Mouse (Mus musculus): ENCODE data around the gene Atp1a4.
A peak's percentile ranks its signal among the peaks of the same experiment; 100 is the strongest.
"Not testable (repeated sequence)": the region's sequence is repeated elsewhere in the genome, so short reads cannot be mapped to it uniquely, and the experiment has no call there.

The Atp1a4 gene

DNA sequence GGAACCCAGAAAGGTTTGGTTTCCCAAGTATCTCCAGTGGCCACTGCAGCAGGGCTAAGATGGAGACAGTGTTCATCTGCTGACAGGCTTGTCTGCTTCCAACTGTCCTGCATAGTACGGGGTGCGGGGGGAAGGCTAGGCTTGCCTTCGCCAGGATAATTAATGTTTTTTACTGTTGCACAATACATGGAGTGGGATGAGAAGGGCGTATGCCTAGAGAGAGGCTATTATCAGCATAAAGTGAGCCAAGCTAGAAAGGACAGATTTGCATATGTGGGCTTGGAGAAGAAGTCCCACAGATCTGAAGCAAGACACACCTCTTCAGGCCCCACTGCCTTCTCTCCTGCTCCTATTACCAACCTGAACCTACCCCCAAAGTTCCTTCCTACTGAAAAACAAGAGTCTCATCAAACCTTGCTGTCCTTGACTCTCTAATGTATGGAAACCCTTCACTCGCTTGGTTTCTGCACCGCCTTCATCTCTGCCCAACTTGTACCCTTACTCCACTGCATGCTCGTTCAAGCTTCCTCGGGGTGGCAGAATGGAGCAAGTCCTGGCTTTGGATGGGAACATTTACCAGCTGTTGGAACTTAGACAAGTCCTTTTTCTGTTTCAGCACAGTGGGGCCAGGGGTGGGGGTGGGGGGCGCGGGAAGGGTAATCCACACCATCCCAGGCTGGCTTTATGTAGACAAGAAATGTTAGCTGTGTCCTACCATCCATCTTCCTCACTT is 23.5 kb upstream of the Atp1a4 start:
- no peak for DNase-seq (ENCODE audit: low spot score)

DNA sequence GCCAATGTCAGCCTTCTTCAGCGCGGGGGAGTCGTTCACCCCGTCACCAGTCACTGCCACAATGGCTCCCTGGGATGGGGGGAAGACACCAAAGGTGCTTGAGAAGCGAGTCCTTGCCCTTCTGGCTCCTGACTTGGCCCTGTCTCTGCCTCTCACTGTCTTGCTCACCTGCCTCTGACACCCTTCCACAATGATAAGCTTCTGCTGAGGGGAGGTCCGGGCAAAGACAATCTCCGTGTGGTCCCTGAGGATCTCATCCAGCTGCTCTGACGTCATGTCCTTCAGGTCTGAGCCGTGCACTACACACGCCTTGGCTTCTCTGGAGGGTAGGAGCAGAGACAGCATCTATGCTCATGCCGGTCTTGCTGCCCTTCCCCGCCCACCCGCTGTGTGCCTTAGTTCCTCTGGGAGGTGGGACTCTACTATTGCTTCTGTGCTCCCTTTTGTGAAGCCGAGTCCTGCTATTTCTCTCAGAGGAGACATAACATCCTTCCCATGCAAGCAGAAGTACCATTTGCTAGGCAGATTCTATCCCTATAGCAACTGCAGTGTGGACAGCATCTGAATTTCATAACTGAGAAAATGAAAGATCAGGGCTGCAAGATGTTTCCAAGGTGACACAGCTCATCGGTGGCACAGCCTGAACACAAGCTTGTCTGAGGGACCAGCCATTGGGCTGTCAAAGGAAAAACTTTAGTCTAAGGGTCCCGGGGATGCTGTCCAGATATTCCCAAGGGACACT is 21.7 kb upstream of the Atp1a4 start:
- DNase-seq (ENCODE audit: low spot score): no peak

DNA sequence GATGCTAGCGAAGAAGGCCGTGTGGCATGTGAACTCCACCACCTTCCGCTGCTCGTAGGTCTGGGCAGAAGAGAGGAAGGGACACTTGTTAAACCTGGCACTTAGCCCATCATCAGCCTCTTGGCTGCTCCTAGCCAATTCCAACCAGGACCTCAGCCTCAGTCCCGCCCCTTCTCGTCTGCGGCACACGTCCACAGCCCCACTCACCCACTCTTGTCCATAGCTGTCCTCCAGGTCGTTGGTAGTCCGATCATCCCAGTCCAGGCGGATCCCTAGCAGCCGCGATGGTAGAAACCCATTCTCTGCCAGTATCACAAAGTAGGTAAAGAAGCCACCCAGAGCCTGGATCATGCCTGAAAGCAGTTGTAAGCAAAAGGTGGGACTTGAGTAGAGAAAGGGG is 20.1 kb upstream of the Atp1a4 start:
- DNase-seq (ENCODE audit: low spot score): no peak

DNA sequence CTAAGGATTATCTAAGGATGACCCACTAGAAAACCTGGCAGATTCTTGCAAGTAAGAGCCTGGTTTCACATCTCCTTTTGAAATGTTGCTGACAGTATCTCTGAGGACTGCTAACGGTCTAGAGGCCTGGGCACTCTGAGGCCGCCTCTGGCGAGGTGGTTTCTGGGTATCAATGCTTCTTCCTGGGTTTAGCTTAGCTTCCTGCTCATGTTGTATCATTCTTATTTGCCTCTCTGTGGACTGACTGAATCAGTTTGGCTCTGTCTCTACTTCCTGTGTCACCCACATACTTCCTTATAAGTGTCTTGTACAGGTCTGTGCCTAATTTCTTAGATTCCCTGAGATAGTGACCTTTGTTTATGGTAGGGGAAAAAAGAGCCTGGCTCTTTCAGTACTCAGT is 19.0 kb upstream of the Atp1a4 start:
- DNase-seq (ENCODE audit: low spot score): no peak

DNA sequence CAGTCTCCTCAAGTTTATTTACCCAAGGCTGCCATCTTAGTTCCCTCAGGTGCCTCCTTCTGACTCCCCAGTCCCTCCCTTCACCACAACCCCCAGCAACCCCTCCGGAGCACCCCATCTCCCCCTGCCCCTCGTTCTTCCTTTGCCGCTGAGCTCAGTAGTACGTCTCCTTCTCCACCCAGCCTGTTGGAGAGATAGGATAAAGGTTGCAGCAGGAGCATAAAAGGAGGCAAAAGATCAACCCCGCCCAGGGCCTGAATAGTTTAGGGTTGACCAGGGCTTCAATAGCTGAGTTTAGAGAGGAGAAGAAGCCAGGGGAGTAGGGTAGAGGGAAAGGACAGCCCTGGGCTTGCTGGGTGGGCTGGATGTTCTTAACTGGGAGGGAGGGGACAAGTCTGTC is 16.3 kb upstream of the Atp1a4 start:
- DNase-seq (ENCODE audit: low spot score): no peak

DNA sequence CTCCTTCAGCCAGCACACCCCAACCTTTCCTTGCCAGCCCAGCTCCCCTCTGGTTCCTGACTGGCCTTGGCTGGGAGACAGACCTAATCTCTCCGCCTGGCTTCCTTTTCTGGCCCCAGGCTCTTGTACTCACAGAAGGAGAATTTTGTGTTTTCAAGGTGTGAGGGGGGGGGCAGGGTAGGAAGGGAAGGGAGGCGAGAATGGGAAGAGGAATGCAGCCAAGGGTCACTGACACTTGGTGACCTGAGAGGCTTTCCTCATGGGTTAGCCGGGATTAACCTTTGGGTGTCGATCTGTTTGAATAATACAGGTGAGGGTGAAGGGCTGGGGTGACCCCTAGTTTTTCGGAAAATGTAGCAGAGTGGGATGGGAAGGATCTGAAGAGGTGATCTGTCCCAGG is 15.9 kb upstream of the Atp1a4 start:
- DNase-seq (ENCODE audit: low spot score): no peak

DNA sequence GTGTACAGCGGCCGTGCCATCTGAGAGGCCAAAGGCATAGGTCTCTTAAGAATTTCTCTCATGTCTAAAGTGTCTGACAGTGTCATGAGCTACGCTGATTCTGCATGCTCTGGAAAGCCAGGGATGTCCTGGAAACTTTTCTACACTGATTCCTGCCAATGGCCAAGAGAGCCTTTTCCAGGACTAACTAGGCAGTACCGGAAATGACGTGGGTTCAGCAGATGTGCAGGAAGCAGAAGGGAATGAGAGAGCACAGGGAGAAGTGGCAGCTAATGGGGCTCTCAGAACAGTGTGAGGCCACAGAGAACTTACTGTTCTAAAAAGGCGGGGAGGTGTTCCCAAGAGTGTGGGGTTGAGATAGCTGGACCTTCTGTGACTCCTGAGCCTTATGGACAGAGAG is 15.2 kb upstream of the Atp1a4 start:
- DNase-seq (ENCODE audit: low spot score): no peak

DNA sequence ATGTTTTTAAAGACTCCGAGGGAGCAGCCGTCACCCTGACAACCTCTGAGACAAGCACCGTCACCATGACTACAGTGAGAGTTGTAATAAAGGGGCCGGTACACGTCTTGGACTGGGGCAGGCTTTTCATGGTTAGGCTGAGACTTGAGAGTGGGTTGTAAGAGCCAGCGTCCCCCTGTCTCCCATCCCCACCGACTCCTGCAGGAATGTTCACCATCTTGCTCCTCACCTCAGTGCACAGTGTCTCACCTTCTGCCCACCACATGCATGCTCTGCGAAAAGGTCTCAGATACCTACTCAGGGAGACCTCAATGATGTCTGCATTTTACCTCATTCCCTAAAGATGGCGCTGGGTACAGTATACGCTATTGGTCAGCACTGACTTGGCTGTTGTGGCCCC is 13.6 kb upstream of the Atp1a4 start:
- DNase-seq (ENCODE audit: low spot score): no peak

DNA sequence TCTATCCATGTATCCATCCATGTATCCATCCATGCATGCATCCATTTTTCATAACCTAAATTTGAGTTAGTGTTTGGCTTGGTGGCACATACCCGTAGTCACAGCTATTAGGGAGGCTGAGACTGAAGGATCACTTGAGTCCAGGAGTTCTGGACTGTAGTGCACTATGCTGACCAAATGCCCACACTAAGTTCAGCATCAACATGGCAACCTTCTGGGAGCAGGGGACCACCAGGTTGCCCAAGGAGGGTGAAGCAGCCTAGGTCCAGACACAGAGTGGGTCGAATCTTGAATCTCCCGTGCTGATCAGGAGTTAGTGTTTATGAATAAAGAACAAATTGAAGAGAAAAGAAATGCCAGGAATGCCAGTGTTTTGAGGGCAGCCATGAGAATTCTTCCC is 13.0 kb upstream of the Atp1a4 start:
- no peak for DNase-seq (ENCODE audit: low spot score)

DNA sequence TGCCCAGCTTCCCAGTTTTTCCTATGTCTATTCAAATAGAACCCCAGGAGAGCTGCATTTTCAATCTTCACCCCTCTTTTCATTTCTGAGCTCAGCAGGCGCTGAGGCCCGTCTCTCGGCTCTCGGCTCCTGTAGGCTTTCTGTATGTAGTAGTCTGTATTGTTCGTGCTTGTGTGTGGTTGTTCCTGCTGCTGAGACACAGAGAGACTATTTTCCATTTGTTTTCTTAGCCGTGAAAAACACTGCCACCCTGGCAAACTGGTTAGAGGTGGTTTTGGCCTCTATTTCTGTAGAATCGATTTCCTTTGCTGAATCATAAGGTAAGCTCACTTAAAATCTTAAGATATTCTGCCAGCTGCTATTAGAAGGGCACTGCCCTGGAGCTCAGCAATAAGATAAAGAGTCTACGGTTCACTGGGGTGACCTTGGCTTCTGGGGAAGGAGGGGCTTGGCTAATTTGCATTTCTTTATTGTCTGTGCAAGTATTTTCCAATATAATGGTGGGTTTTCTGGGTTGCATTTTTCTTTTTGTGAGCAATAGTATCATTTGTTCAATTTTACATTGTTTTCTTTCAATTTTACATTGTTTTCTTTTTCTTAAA is 3.4 kb upstream of the Atp1a4 start, which contains the start of gene Igsf8:
Gene Igsf8, plus strand, starts transcription at position 165 of the 602 bp plus-strand sequence.
- no peak for DNase-seq (ENCODE audit: low spot score)

DNA sequence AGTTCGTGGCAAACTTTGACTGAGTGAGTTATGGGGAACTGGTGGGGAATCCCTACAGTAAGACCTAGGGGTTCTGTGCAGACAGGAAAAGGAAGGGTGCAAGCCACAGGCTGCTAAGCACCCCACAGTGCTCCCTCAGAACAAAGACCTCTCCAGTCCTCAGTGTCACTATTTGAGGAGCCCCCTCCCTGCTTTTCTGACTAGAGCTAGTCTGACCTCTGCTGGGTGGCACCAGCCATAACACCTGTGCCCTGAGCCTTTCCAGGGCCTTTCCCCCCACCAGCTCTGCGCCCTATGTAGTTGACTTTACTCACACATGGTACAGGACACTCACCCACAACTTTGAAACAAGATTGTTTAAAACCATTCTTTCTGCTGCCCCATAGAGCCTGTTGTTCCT is 10.5 kb downstream of the Atp1a4 start:
- peak; percentile 15 for DNase-seq (ENCODE audit: low spot score)

DNA sequence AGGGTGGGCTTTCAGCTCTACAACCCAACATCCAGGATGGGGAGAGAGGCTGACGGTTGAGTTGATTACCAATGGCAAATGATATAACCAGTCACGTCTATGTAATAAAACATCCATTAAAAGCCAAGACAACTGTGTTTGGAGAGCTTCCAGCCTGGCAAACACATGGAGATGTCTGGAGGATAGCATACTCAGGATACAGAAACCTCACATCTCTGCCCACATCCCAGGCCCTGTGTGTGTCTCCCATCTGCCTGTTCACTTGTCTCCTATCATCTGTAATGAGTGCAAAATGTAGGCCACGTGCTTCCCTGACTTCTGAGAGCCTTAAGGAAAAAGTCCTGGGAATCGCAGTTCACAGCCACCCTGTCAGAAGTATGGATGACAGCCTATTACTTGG is 11.0 kb downstream of the Atp1a4 start:
- DNase-seq (ENCODE audit: low spot score): peak; percentile 32

DNA sequence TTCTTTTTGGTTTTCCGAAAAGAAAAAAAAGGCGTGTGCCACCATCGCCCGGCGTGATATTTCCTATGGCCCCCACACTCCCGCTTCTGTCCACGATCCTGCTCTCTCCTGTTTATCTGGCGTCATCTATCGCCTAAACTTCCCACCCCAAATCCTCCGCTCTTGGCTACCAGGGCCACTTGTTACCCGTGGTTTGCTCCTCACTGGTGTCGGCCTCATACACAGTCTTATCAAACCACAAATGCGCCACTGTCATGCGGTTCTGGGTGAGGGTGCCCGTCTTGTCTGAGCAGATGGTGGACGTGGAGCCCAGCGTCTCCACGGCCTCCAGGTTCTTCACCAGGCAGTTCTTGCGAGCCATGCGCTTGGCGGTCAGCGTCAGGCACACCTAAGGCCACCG is 13.6 kb downstream of the Atp1a4 start:
- not testable (repeated sequence) for DNase-seq (ENCODE audit: low spot score)

DNA sequence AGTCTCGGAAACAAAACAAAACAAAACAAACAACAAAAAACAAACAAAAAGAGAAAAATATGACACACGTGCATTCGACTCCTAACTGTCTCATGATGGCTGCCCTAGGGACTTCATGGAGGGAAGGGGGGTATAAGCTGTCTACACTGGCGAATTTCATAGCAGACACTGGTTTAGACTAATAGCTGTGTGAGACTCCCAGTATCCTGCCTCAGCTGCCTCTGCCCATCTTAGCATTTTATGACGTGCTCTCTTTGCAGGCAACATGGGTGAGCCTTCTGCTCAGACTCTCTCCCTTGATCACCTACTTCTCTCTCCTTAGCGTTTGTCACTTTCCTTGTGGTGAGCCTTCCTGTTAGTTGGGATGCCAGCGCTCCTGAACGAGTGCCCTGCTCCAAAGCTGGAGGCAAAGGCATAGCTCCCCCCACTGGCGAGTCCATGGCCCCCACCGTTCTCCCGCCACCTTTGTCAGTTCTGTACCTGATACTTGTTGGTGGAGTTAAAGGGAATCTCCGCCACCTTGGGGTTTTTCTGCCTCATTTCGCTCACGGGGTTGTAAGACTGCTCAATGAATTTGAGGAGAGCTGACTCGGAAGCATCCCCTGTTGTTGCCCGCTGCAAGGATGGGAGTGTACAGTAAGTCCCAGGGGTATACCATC is 14.5 kb downstream of the Atp1a4 start:
- no peak for DNase-seq (ENCODE audit: low spot score)

DNA sequence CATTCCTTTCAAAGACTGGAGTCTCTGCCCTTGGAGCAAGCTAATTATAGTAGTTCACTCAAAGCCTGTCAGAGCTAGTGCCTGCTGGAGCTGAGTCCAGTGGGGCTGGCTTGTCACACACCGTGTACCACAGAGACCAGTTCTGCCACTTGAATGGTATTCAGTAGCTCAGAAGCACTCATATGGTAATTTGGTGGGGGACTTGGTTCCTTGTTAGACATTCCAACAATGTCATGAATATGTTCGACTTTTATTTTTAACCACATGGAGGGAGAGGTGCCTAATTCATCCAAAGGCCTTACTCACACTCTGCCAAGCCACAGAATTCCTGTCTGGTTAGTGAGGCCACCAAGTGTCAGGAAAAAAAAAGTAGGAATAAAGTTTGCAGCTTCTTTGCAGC is 15.8 kb downstream of the Atp1a4 start:
- no peak for DNase-seq (ENCODE audit: low spot score)

DNA sequence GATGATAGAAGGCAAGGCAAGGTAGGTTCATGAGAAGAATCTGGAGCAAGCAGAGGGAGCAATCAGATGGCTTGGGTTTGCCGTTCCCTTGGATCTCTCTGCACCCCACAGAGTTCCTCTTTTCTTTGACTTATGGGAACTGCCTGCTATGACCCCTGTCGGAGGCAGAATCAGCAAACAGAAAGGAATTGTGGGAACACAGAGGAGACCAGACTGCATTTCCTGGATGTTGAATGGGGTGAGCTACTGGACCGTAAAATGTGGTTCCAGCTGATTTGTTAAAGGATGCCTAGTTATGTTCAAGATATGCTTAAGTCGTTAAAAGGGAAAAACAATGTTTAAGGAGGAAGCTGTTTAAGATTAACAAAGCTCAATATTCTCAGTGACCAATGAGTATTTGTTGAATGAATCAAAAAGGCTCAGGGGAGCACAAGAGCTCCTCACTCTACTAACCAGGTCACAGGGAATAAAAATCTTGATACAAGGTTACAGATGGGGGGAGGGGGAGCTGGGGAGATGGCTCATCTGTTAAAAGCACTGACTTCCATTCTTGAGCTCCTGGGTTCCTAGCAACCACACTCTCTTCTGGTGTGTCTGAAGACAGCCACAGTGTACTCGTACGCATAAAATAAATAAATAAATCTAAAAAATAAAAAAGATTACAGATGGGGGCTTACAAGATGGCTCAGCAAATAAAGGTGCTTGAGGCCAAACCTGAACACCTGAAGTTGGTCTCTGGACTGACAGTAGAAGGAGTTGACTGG is 17.1 kb downstream of the Atp1a4 start:
- no peak for DNase-seq (ENCODE audit: low spot score)

DNA sequence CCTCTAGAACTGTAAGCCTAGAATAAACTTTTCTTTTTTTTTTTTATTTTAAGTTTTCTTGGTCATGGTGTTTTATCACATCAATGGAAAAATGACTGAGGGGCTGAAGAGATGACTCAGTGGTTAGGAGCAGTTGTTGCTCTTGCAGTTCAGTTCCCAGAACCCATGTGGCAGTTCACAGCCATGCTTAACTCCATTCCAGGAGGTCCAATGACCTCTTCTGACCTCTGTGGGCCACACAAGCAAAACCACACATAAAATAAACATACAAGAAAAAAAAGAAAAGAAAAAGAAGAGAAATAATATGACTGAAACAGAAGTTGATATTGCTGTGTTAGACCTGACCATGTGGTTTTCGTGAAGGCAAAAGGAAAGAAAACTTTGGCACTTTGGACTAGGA is 29.0 kb downstream of the Atp1a4 start:
- no peak for DNase-seq (ENCODE audit: low spot score)

DNA sequence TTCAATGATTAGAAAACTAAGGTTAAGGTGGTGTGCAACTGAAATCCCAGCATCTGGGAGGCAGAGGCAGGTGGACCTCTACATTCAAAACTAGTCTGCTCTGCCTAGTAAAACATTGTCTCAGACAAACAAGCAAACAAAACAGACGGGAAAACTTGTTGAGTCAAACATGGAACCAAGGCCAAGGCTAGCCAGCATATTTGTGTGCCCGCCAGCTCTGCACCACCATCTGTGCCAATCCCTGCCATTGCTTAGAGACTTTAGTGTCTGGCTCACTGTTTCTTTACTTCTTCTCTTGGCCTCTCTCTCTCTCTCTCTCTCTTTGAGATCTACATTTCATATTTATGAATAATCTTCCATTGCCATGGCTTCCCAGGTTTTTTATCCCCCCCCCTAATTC is 30.0 kb downstream of the Atp1a4 start:
- no peak for DNase-seq (ENCODE audit: low spot score)

DNA sequence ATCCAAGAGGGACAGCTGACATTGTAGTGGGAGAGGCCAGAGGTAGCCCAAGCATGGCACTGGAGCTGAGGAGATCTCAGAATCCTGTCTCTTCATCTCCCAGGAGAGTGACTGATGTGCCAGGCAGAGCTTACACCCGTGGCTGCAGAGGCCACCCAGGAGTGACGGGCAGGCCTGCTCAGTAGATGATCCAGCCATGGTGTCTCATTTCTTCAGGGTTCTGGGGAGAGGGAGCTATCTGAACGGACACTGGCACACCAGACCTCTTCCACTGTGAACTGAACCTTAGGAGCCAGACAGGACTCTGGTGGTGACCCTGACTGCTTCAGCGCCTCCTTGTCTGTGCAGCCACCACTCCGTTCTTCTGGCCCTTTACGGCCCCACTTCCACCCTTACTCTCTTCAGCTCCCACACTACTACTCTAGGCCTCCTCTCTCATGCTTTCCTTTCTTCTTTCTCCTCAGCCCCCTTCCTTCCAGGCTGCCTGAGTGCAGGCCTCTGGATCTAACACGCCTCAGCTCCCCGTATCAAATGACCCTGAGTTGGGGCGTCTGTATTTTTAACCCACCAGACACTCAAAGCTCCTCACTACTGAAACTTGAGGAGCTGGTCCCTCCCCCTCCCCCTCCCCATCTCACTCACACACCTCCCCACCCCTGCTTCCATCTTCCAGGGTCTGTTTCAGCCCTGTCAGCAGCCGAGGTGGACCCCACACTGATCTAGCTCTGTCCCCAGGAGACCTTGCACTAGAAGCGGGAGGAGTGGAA is 36.7 kb downstream of the Atp1a4 start:
- DNase-seq (ENCODE audit: low spot score): no peak

DNA sequence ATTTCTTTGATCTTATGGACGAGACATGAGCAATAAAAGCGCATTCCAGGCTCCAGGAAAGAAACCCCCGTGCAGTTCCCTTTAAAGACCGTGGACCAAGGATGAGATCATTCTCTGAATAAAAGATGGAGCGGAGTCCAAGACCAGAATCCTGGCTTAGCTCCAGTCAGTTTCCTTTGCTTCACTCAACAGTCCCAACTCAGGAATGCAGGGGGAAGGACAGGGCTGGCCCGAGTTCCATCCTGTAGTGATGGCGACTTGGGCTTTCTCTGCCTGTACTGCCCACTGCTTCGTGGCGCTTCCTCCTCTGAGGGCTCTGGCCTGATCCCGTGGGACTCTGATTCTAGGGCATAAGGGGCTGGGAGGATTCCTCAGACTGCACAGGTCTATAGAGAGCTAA is 37.8 kb downstream of the Atp1a4 start:
- DNase-seq (ENCODE audit: low spot score): no peak

Data from layer of hippocampus, adult 11-12 months (tissue).